Comparison of ENCODE assay signal across 28 mouse cellular contexts in the genomic region with DNA sequence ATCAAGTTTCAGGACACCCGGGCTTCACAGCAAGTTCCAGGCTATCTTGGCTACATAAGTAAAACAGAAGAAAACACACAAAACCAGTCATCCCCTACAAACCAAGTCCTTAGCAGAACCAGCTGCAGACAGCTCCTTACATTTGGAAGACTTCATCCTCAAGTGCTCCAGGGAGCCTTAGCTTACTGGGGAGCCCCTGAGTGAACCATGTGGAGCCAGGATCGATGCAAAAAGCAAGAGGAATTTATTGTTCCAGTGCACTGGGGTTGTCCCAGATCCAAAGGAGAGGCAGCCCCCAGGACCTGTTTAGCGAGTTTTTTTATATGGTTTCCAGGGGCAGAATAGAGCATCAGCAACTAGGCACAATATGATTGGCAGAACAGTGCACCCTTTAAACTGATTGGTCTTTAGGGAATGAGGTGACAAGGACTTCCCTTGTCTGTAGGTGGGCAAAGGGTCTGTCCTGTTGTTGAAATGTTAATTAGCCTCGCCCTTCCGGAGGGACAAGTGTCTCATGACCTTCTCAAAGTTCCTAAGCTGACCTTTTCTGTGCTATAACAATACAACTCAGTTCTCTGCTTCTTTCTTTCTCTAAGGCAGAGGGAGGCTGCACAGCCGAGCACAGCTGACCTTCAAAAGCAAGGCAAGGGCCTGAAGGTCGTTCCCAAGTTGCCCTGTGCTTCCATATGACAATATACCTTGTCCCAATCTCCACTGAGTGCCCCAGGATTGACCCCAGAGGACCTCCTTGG. TPM values are rescaled to one million over a fixed set of nuclear protein-coding genes. Genes with fewer than 3 reads are reported as not detected.
DNase-seq lines count a peak whose midpoint lies in the region; ATAC-seq lines count a peak whose summit lies in the region.
"Had no signal": no experiment of that assay in that cellular context is flagged by ENCODE, and none has a peak within 500 bp of the region (broad histone marks: within the 10 kb centered on the region; RNA-seq: fewer than 3 reads in every experiment).

No protein-coding gene starts in this region.

- H3K27me3 ChIP-seq in embryonic facial prominence, embryonic 13.5 days, result no peaks in the 10 kb centered on the region
- no peaks in the 10 kb centered on the region for H3K27me3 ChIP-seq in embryonic facial prominence, embryonic 10.5 days (replicated peaks; ENCODE audit: low read depth, poor library complexity, severe bottlenecking)
- H3K27me3 ChIP-seq: embryonic facial prominence, embryonic 15.5 days; forebrain, embryonic 15.5 days; heart, embryonic 12.5 days; heart, embryonic 15.5 days; hindbrain, embryonic 13.5 days; intestine, embryonic 15.5 days had no signal

- H3K4me3 ChIP-seq in embryonic facial prominence, embryonic 13.5 days, result no peak overlapping the region
- no peak overlapping the region for H3K4me3 ChIP-seq in embryonic facial prominence, embryonic 10.5 days
- H3K4me3 ChIP-seq: embryonic facial prominence, embryonic 15.5 days; forebrain, embryonic 15.5 days; heart, embryonic 12.5 days; heart, embryonic 15.5 days; hindbrain, embryonic 10.5 days; hindbrain, embryonic 13.5 days; intestine, embryonic 15.5 days had no signal

- no peaks in the 10 kb centered on the region for H3K36me3 ChIP-seq in embryonic facial prominence, embryonic 13.5 days
- peaks cover 1% of the 10 kb centered on the region for H3K36me3 ChIP-seq in embryonic facial prominence, embryonic 10.5 days (replicated peaks)
- H3K36me3 ChIP-seq: embryonic facial prominence, embryonic 15.5 days; forebrain, embryonic 15.5 days; heart, embryonic 12.5 days; heart, embryonic 15.5 days; hindbrain, embryonic 13.5 days; intestine, embryonic 15.5 days had no signal

- no peaks in the 10 kb centered on the region for H3K9me3 ChIP-seq in embryonic facial prominence, embryonic 13.5 days
- H3K9me3 ChIP-seq in embryonic facial prominence, embryonic 10.5 days, result no peaks in the 10 kb centered on the region
- H3K9me3 ChIP-seq: embryonic facial prominence, embryonic 15.5 days; forebrain, embryonic 15.5 days; heart, embryonic 12.5 days; heart, embryonic 15.5 days; hindbrain, embryonic 10.5 days; hindbrain, embryonic 13.5 days; intestine, embryonic 15.5 days had no signal

- no peak overlapping the region for H3K4me2 ChIP-seq in embryonic facial prominence, embryonic 13.5 days
- H3K4me2 ChIP-seq: embryonic facial prominence, embryonic 15.5 days; forebrain, embryonic 15.5 days; heart, embryonic 12.5 days; heart, embryonic 15.5 days; hindbrain, embryonic 13.5 days; intestine, embryonic 15.5 days had no signal

- H3K9ac ChIP-seq in embryonic facial prominence, embryonic 13.5 days, result 0 out of 2 replicates have a peak overlapping the region, but pooled peaks have one; percentile 6
- H3K9ac ChIP-seq: embryonic facial prominence, embryonic 15.5 days; forebrain, embryonic 15.5 days; heart, embryonic 12.5 days; heart, embryonic 15.5 days; hindbrain, embryonic 13.5 days; intestine, embryonic 15.5 days had no signal

- H3K27ac ChIP-seq in embryonic facial prominence, embryonic 13.5 days, result no peak overlapping the region
- H3K27ac ChIP-seq in embryonic facial prominence, embryonic 10.5 days (replicated peaks), result no peak overlapping the region
- H3K27ac ChIP-seq: embryonic facial prominence, embryonic 15.5 days; forebrain, embryonic 15.5 days; heart, embryonic 15.5 days; hindbrain, embryonic 10.5 days; hindbrain, embryonic 13.5 days; intestine, embryonic 15.5 days had no signal

- peaks cover 5% of the 10 kb centered on the region for H3K4me1 ChIP-seq in embryonic facial prominence, embryonic 13.5 days
- peaks cover 6% of the 10 kb centered on the region for H3K4me1 ChIP-seq in embryonic facial prominence, embryonic 10.5 days

- DNase-seq in embryonic facial prominence, embryonic 10.5 days (ENCODE audit: low spot score), result no peak
- DNase-seq in 3T3-L1 (ENCODE audit: low read depth, low spot score) (peak; percentile 32), ES-CJ7 (ENCODE audit: low read depth, low spot score) (peak; percentile 87), R1 (ENCODE audit: low read depth, low spot score) (peak; percentile 96)
- no peak for DNase-seq in testis, postnatal 14 days (ENCODE audit: low spot score)
- DNase-seq in frontal cortex, postnatal 14 days (ENCODE audit: low spot score in 2 of 2), result no peak
- DNase-seq: adrenal gland, postnatal 10 days; adrenal gland, postnatal 36 days; cerebellum, adult 18-20 months; cerebellum, adult 9-10 months; cerebellum, postnatal 14 days; gastrocnemius, postnatal 10 days; gastrocnemius, postnatal 36 days; heart, postnatal 10 days; heart, postnatal 36 days; kidney, adult 11 months; kidney, adult 8-10 months had no signal

- ATAC-seq in embryonic facial prominence, embryonic 13.5 days (ENCODE audit: insufficient number of reproducible peaks, insufficient read depth, low FRiP score, low TSS enrichment, low read depth), result no peak
- ATAC-seq: activated CD4-positive, CD25-positive, alpha-beta regulatory T cell, adult 4 months; CD4-positive, CD25-positive, alpha-beta regulatory T cell, adult 4 months; forebrain, embryonic 15.5 days; hindbrain, embryonic 16.5 days; intestine, embryonic 15.5 days had no signal

- whole genome bisulfite sequencing in embryonic facial prominence, embryonic 13.5 days, result 57% methylated on average over 7 of the region's 7 CpGs
- 65% methylated on average over 7 of the region's 7 CpGs for WGBS in embryonic facial prominence, embryonic 10.5 days

RNA-seq across cellular contexts. Expression of a gene that starts 3.3 kb away (rescaled TPM):
- 87.2 and 89.2 TPM in 2 replicates for polyA plus RNA-seq in embryonic facial prominence, embryonic 13.5 days (2015; fragmentation: Nextera tagmentation; extraction: Ambion mirVana)
- 73.1 and 79.1 TPM in 2 replicates for polyA plus RNA-seq in embryonic facial prominence, embryonic 10.5 days (2016; fragmentation: Nextera tagmentation; extraction: Ambion mirVana)

RNA-seq across cellular contexts. Expression of a gene that starts 8.0 kb away (rescaled TPM):
- polyA plus RNA-seq in embryonic facial prominence, embryonic 13.5 days (2015; fragmentation: Nextera tagmentation; extraction: Ambion mirVana), result 349 and 460 TPM in 2 replicates
- 567 and 585 TPM in 2 replicates for polyA plus RNA-seq in embryonic facial prominence, embryonic 10.5 days (2016; fragmentation: Nextera tagmentation; extraction: Ambion mirVana)

Comparison
In these comparisons a context has a peak if more than half of its experiments do, and no peak if none do; other contexts are left out.
1. DNase-seq: peak in 3T3-L1 (single experiment), ES-CJ7 (single experiment) and R1 (single experiment); none in embryonic facial prominence, embryonic 10.5 days (single experiment), testis, postnatal 14 days (single experiment) and frontal cortex, postnatal 14 days (0 of 2).